In genomic region chr19:43845331-43845908, GRCm38 (mm10) we compare ENCODE assay signal across 22 mouse cellular contexts.
A peak's percentile ranks its signal among the peaks of the same experiment; 100 is the strongest.
DNase-seq lines count a peak whose midpoint lies in the region; ATAC-seq and TF ChIP-seq lines count a peak whose summit lies in the region.
"Had no signal": no experiment of that assay in that cellular context is flagged by ENCODE, and none has a peak within 500 bp of the region (broad histone marks: within the 10 kb centered on the region; RNA-seq: fewer than 3 reads in every experiment).

No protein-coding gene starts in this region.

- TF ChIP-seq EP300 in lung, postnatal 0 days (IDR thresholded peaks at IDR 0.05) = no peak

- DNase-seq in intestine, embryonic 14.5 days (ENCODE audit: low spot score) = no peak
- peak; percentile 8 for DNase-seq in lung, postnatal 10 days
- DNase-seq in lung, postnatal 0 days (ENCODE audit: low spot score) = no peak
- DNase-seq in embryonic facial prominence, embryonic 11.5 days (ENCODE audit: low spot score) = peak; percentile 19
- DNase-seq in left cerebral cortex, adult 18-20 months (ENCODE audit: low spot score in 2 of 2) = no peak
- no peak for DNase-seq in heart, postnatal 36 days
- DNase-seq: cerebellum, adult 9-10 months; gastrocnemius, postnatal 36 days; heart, postnatal 4 days; kidney, adult 2 months; kidney, postnatal 4 days; left cerebral cortex, postnatal 4 days; liver; lung, postnatal 14 days; thymus, adult 2 months; thymus, postnatal 4 days had no signal

- no peaks in the 10 kb centered on the region for H3K9me3 ChIP-seq in intestine, embryonic 14.5 days (ENCODE audit: control insufficient read depth, low read length)
- no peaks in the 10 kb centered on the region for H3K9me3 ChIP-seq in intestine, postnatal 0 days (ENCODE audit: control insufficient read depth)
- no peaks in the 10 kb centered on the region for H3K9me3 ChIP-seq in lung, postnatal 0 days (ENCODE audit: low read length)
- H3K9me3 ChIP-seq in embryonic facial prominence, embryonic 11.5 days (replicated peaks; ENCODE audit: control insufficient read depth, low read length) = no peaks in the 10 kb centered on the region
- H3K9me3 ChIP-seq: heart, embryonic 15.5 days; hindbrain, embryonic 15.5 days; liver, embryonic 15.5 days; midbrain, embryonic 12.5 days had no signal

- H3K4me1 ChIP-seq in intestine, embryonic 14.5 days (replicated peaks; ENCODE audit: control insufficient read depth, insufficient read depth, low read length) = peaks cover 3% of the 10 kb centered on the region; the same call in 1 of the 2 replicates
- no peaks in the 10 kb centered on the region for H3K4me1 ChIP-seq in intestine, postnatal 0 days (replicated peaks; ENCODE audit: control insufficient read depth, insufficient read depth, low read length)
- H3K4me1 ChIP-seq in lung, postnatal 0 days (ENCODE audit: insufficient read depth, low read depth, low read length) = no peaks in the 10 kb centered on the region
- H3K4me1 ChIP-seq in embryonic facial prominence, embryonic 11.5 days (ENCODE audit: control insufficient read depth, insufficient read depth, low read length) = no peaks in the 10 kb centered on the region
- H3K4me1 ChIP-seq: heart, embryonic 15.5 days; hindbrain, embryonic 15.5 days; liver, embryonic 15.5 days; midbrain, embryonic 12.5 days had no signal

- no peak overlapping the region for H3K4me2 ChIP-seq in intestine, embryonic 14.5 days (ENCODE audit: low read length)
- no peak overlapping the region for H3K4me2 ChIP-seq in intestine, postnatal 0 days (replicated peaks; ENCODE audit: low read depth)
- H3K4me2 ChIP-seq in lung, postnatal 0 days (replicated peaks; ENCODE audit: low read depth, low read length) = no peak overlapping the region
- no peak overlapping the region for H3K4me2 ChIP-seq in embryonic facial prominence, embryonic 11.5 days (ENCODE audit: low read depth, low read length)
- H3K4me2 ChIP-seq: heart, embryonic 15.5 days; hindbrain, embryonic 15.5 days; liver, embryonic 15.5 days; midbrain, embryonic 12.5 days had no signal

- no peaks in the 10 kb centered on the region for H3K27me3 ChIP-seq in intestine, embryonic 14.5 days (replicated peaks; ENCODE audit: control insufficient read depth, insufficient read depth, low read length)
- no peaks in the 10 kb centered on the region for H3K27me3 ChIP-seq in intestine, postnatal 0 days (replicated peaks; ENCODE audit: control insufficient read depth, insufficient read depth, low read length)
- H3K27me3 ChIP-seq in lung, postnatal 0 days (replicated peaks; ENCODE audit: insufficient read depth, low read length) = no peaks in the 10 kb centered on the region
- no peaks in the 10 kb centered on the region for H3K27me3 ChIP-seq in embryonic facial prominence, embryonic 11.5 days (ENCODE audit: control insufficient read depth, insufficient read depth, low read length)
- H3K27me3 ChIP-seq: heart, embryonic 15.5 days; hindbrain, embryonic 15.5 days; liver, embryonic 15.5 days; midbrain, embryonic 12.5 days had no signal

- H3K9ac ChIP-seq in intestine, embryonic 14.5 days (ENCODE audit: low read length) = no peak overlapping the region
- no peak overlapping the region for H3K9ac ChIP-seq in intestine, postnatal 0 days (ENCODE audit: low read depth, low read length)
- H3K9ac ChIP-seq in lung, postnatal 0 days (replicated peaks; ENCODE audit: low read depth) = no peak overlapping the region
- no peak overlapping the region for H3K9ac ChIP-seq in embryonic facial prominence, embryonic 11.5 days (replicated peaks; ENCODE audit: low read length)
- H3K9ac ChIP-seq: heart, embryonic 15.5 days; hindbrain, embryonic 15.5 days; liver, embryonic 15.5 days; midbrain, embryonic 12.5 days had no signal

- peaks cover 62% of the 10 kb centered on the region for H3K36me3 ChIP-seq in intestine, embryonic 14.5 days (ENCODE audit: control insufficient read depth, insufficient read depth, low read length)
- peaks cover 51% of the 10 kb centered on the region for H3K36me3 ChIP-seq in intestine, postnatal 0 days (ENCODE audit: control insufficient read depth, insufficient read depth)
- H3K36me3 ChIP-seq in lung, postnatal 0 days (ENCODE audit: insufficient read depth, low read length) = peaks cover 28% of the 10 kb centered on the region
- H3K36me3 ChIP-seq in embryonic facial prominence, embryonic 11.5 days (replicated peaks; ENCODE audit: control insufficient read depth, insufficient read depth, low read depth, low read length) = peaks cover 10% of the 10 kb centered on the region

- TF ChIP-seq CTCF in intestine, postnatal 0 days (IDR thresholded peaks at IDR 0.05; ENCODE audit: low read depth) = no peak
- TF ChIP-seq CTCF in lung, postnatal 0 days (IDR thresholded peaks at IDR 0.05) = no peak

- 0 out of 2 replicates have a peak overlapping the region, but pooled peaks have one; percentile 11 for H3K27ac ChIP-seq in intestine, embryonic 14.5 days (ENCODE audit: low read depth)
- H3K27ac ChIP-seq in intestine, postnatal 0 days (ENCODE audit: low read depth, low read length) = no peak overlapping the region
- H3K27ac ChIP-seq in lung, postnatal 0 days (ENCODE audit: low read length) = no peak overlapping the region
- no peak overlapping the region for H3K27ac ChIP-seq in embryonic facial prominence, embryonic 11.5 days (replicated peaks; ENCODE audit: low read depth, low read length)
- H3K27ac ChIP-seq: heart, embryonic 15.5 days; hindbrain, embryonic 15.5 days; left cerebral cortex, adult 2 months; liver, embryonic 15.5 days; midbrain, embryonic 12.5 days had no signal

- ATAC-seq in intestine, embryonic 14.5 days (replicated peaks; ENCODE audit: low FRiP score, low TSS enrichment, low read depth) = no peak
- ATAC-seq in intestine, postnatal 0 days = no peak
- ATAC-seq in lung, postnatal 0 days = no peak
- no peak for ATAC-seq in embryonic facial prominence, embryonic 11.5 days (replicated peaks; ENCODE audit: insufficient number of reproducible peaks, low FRiP score, low TSS enrichment, low read depth)

- intact Hi-C loops in heart, postnatal 36 days (cut with DNase I) = no loop called here

- WGBS in intestine, embryonic 14.5 days = 32% methylated on average over 7 of the region's 7 CpGs
- 54% methylated on average over 7 of the region's 7 CpGs for WGBS in intestine, postnatal 0 days
- 50% methylated on average over 7 of the region's 7 CpGs for WGBS in lung, postnatal 0 days
- 25% methylated on average over 7 of the region's 7 CpGs for WGBS in embryonic facial prominence, embryonic 11.5 days

- no peak overlapping the region for H3K4me3 ChIP-seq in intestine, embryonic 14.5 days (ENCODE audit: low read depth, low read length)
- no peak overlapping the region for H3K4me3 ChIP-seq in intestine, postnatal 0 days (ENCODE audit: low read depth, low read length)
- H3K4me3 ChIP-seq in lung, postnatal 0 days (ENCODE audit: low read depth, low read length) = no peak overlapping the region
- H3K4me3 ChIP-seq in embryonic facial prominence, embryonic 11.5 days (ENCODE audit: low read depth, low read length) = no peak overlapping the region
- H3K4me3 ChIP-seq: heart, embryonic 15.5 days; hindbrain, embryonic 15.5 days; left cerebral cortex, adult 2 months; liver, embryonic 15.5 days; midbrain, embryonic 12.5 days had no signal

Comparison
In these comparisons a context has a peak if more than half of its experiments do, and no peak if none do; other contexts are left out.
1. DNase-seq: peak in lung, postnatal 10 days (single experiment) and embryonic facial prominence, embryonic 11.5 days (single experiment); none in intestine, embryonic 14.5 days (single experiment), lung, postnatal 0 days (single experiment), left cerebral cortex, adult 18-20 months (0 of 2) and heart, postnatal 36 days (0 of 2).